Mouse (Mus musculus) forebrain, embryonic 13.5 days (tissue): Measurements from ENCODE around the gene Hdac4. TPM values are rescaled to one million over a fixed set of nuclear protein-coding genes. Genes with fewer than 3 reads are reported as not detected.

Experiments
- ATAC-seq: fragments of 200-750 bp; cut with Nextera tagmentation; 2 replicates; pipeline ENCODE4 v1.8.0; 2017
- H3K27ac ChIP-seq: fragments of 300-500 bp; sonication (generic); 2 replicates; pipeline ENCODE4 v1.5.1; 2015; ENCODE audit warnings: inconsistent platforms, mild to moderate bottlenecking, moderate library complexity
- H3K27me3 ChIP-seq: fragments of 300-500 bp; sonication (generic); 2 replicates; pipeline ENCODE4 v1.6.1; 2015; ENCODE audit warnings: mild to moderate bottlenecking, inconsistent platforms
- H3K36me3 ChIP-seq: fragments of 300-500 bp; sonication (generic); 2 replicates; pipeline ENCODE4 v1.6.1; 2015; ENCODE audit warnings: mild to moderate bottlenecking, inconsistent platforms; ENCODE audit not compliant: poor library complexity, severe bottlenecking
- H3K4me1 ChIP-seq: fragments of 300-500 bp; sonication (generic); 2 replicates; pipeline ENCODE4 v1.6.1; 2015; ENCODE audit warnings: inconsistent platforms
- H3K4me2 ChIP-seq: fragments of 300-500 bp; sonication (generic); 2 replicates; pipeline ENCODE4 v1.6.1; 2015; ENCODE audit warnings: inconsistent platforms, mild to moderate bottlenecking, moderate library complexity
- H3K4me3 ChIP-seq: fragments of 300-500 bp; sonication (generic); 2 replicates; pipeline ENCODE4 v1.5.1; 2015; ENCODE audit warnings: mild to moderate bottlenecking, inconsistent platforms
- H3K9ac ChIP-seq: fragments of 300-500 bp; sonication (generic); 2 replicates; pipeline ENCODE4 v1.6.1; 2015; ENCODE audit warnings: mild to moderate bottlenecking, inconsistent platforms
- H3K9me3 ChIP-seq: fragments of 300-500 bp; sonication (generic); replicated peaks from 2 replicates; pipeline ENCODE4 v1.6.1; 2016; ENCODE audit warnings: inconsistent platforms
- WGBS: fragments of 180-500 bp; shearing (Covaris S2); methylation state at CpG from one replicate; pipeline ENCODE4 v1.1.7; 2015; 5-methylcytosine and 5-hydroxymethylcytosine counted together
- polyA plus RNA-seq: library from polyadenylated mRNA; unstranded; fragments of >200 nt; fragmentation: Nextera tagmentation; extraction: Ambion mirVana; gene quantifications from 2 replicates; pipeline ENCODE4 v1.2.1, GENCODE M21; 2015

The Hdac4 gene
- polyA plus RNA-seq, 1 experiment from 2014 or later = 22.6 TPM

- no peak overlapping the region for H3K9ac ChIP-seq
- no peaks in the 10 kb centered on the region for H3K9me3 ChIP-seq
- H3K4me1 ChIP-seq = peaks cover 7% of the 10 kb centered on the region
- 96% methylated on average over 4 of the region's 4 CpGs for WGBS
- no peak overlapping the region for H3K4me2 ChIP-seq
- H3K27me3 ChIP-seq = no peaks in the 10 kb centered on the region
- H3K27ac ChIP-seq = no peak overlapping the region
- no peaks in the 10 kb centered on the region for H3K36me3 ChIP-seq
- ATAC-seq = no peak
- no peak overlapping the region for H3K4me3 ChIP-seq
Observed at GRCm38 (mm10) chr1:92048415-92049354, 146.8 kb downstream of the Hdac4 start.

DNA sequence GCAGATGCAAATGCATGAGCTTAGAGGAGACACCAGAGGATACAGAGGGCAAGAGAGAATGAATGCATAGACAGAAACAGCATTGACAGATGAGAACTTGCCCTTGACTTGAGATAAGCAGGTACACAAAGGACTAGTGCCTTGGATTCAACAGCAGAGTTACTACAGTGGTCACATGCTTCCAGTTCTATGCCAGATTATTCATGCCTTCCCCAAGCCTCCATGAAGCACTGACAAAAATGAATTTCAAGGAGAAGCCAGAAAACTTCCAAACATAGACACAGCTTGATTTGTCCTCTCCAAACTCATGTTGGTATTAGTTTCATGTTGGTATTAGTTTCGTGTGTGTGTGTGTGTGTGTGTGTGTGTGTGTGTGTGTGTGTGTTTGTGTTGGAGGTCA, 149.8 kb downstream of the Hdac4 start:
- Histone ChIP-seq H3K9ac (no peak overlapping the region), H3K27ac (no peak overlapping the region), H3K27me3 (no peaks in the 10 kb centered on the region), H3K4me3 (no peak overlapping the region), H3K36me3 (no peaks in the 10 kb centered on the region), H3K4me2 (no peak overlapping the region), H3K9me3 (no peaks in the 10 kb centered on the region), H3K4me1 (peaks cover 8% of the 10 kb centered on the region; the same call in 1 of the 2 replicates)
- 100% methylated on average over 1 of the region's 1 CpGs for WGBS
- no peak for ATAC-seq

- H3K4me3 ChIP-seq = no peak overlapping the region
- no peak for ATAC-seq
- 80% methylated on average over 3 of the region's 3 CpGs for WGBS
Observed at GRCm38 (mm10) chr1:92044868-92045267, 150.6 kb downstream of the Hdac4 start.

GRCm38 (mm10) chr1:92043989-92044388, 151.5 kb downstream of the Hdac4 start:
- Histone ChIP-seq H3K27ac (no peak overlapping the region), H3K4me3 (no peak overlapping the region)

More at GRCm38 (mm10) chr1:92044868-92045267, 150.6 kb downstream of the Hdac4 start:
- H3K27me3 ChIP-seq = no peaks in the 10 kb centered on the region
- no peak overlapping the region for H3K4me2 ChIP-seq
- H3K4me1 ChIP-seq = peaks cover 7% of the 10 kb centered on the region; the same call in 1 of the 2 replicates
- H3K27ac ChIP-seq = no peak overlapping the region
- H3K9ac ChIP-seq = no peak overlapping the region
- H3K9me3 ChIP-seq = no peaks in the 10 kb centered on the region
- H3K36me3 ChIP-seq = no peaks in the 10 kb centered on the region

DNA sequence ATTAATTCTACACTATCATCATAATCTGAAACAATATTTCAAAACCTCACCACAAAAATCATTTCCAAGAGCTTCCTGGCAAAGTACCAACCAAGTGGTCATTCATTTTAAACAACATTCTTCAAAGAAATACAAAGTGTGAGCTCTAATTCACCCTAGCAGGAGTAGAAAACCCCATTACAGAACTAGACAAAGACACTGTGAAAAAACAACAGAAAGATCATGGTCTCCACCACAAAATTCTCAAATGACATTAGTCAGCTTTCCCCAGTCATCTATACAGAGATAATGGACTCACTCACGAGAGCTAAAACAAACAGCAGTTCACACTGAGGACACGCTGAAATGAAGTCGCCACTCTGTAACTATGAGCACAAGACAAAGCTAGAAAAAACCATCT, 153.4 kb downstream of the Hdac4 start:
- Histone ChIP-seq H3K9ac (no peak overlapping the region), H3K4me3 (no peak overlapping the region), H3K27me3 (no peaks in the 10 kb centered on the region), H3K4me2 (no peak overlapping the region), H3K27ac (no peak overlapping the region), H3K9me3 (no peaks in the 10 kb centered on the region), H3K36me3 (no peaks in the 10 kb centered on the region), H3K4me1 (peaks cover 23% of the 10 kb centered on the region)
- WGBS = 39% methylated on average over 3 of the region's 3 CpGs
- ATAC-seq = no peak

More at GRCm38 (mm10) chr1:92043989-92044388, 151.5 kb downstream of the Hdac4 start:
- H3K9me3 ChIP-seq = no peaks in the 10 kb centered on the region
- no peaks in the 10 kb centered on the region for H3K36me3 ChIP-seq
- ATAC-seq = no peak; the same call in 1 of the 2 replicates
- H3K27me3 ChIP-seq = no peaks in the 10 kb centered on the region
- peaks cover 15% of the 10 kb centered on the region for H3K4me1 ChIP-seq
- no peak overlapping the region for H3K4me2 ChIP-seq
- H3K9ac ChIP-seq = no peak overlapping the region

DNA sequence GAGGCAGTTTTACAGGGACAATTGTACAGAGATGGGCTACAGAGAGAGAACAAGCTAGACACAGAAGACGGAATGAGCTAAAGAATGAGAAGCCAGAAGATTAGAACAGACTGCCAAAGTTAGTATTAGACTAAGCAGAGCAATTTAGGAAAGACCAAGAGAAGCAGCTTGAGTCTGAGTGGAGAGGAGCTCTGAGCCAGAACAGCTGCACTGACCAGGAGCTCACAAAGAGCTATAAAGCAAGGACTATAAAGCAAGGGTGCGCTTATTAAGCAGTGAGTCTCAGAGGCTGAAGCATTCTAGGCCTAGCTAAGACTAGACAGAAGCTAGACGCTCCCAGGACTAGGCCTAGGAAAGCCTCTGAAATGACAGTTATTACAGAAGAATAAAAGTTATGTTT, 154.2 kb downstream of the Hdac4 start:
- no peaks in the 10 kb centered on the region for H3K27me3 ChIP-seq
- no peak for ATAC-seq
- WGBS = 68% methylated on average over 3 of the region's 3 CpGs
- no peak overlapping the region for H3K4me3 ChIP-seq
- H3K4me1 ChIP-seq = peaks cover 26% of the 10 kb centered on the region
- no peaks in the 10 kb centered on the region for H3K36me3 ChIP-seq
- no peak overlapping the region for H3K27ac ChIP-seq
- H3K9ac ChIP-seq = no peak overlapping the region
- H3K9me3 ChIP-seq = no peaks in the 10 kb centered on the region
- no peak overlapping the region for H3K4me2 ChIP-seq

- 68% methylated on average over 1 of the region's 1 CpGs for WGBS
- Histone ChIP-seq H3K4me1 (peaks cover 36% of the 10 kb centered on the region), H3K27ac (peak overlapping the region; percentile 35; the same call in 1 of the 2 replicates), H3K9ac (no peak overlapping the region), H3K9me3 (no peaks in the 10 kb centered on the region; the same call in 1 of the 2 replicates), H3K4me2 (no peak overlapping the region), H3K36me3 (0 out of 2 replicates have a peak, but pooled peaks cover 5% of the 10 kb centered on the region), H3K4me3 (no peak overlapping the region), H3K27me3 (no peaks in the 10 kb centered on the region)
- peak; percentile 69; the same call in 1 of the 2 replicates for ATAC-seq
Observed at GRCm38 (mm10) chr1:92038714-92039113, 156.8 kb downstream of the Hdac4 start.

GRCm38 (mm10) chr1:92037039-92037438, 158.5 kb downstream of the Hdac4 start:
- Histone ChIP-seq H3K27me3 (no peaks in the 10 kb centered on the region), H3K27ac (no peak overlapping the region), H3K4me3 (no peak overlapping the region), H3K9ac (no peak overlapping the region), H3K36me3 (0 out of 2 replicates have a peak, but pooled peaks cover 5% of the 10 kb centered on the region), H3K4me2 (no peak overlapping the region), H3K4me1 (peaks cover 36% of the 10 kb centered on the region), H3K9me3 (no peaks in the 10 kb centered on the region; the same call in 1 of the 2 replicates)
- 95% methylated on average over 7 of the region's 7 CpGs for WGBS
- ATAC-seq = no peak

GRCm38 (mm10) chr1:92035770-92036169, 159.7 kb downstream of the Hdac4 start:
- 18% methylated on average over 6 of the region's 6 CpGs for WGBS

GRCm38 (mm10) chr1:92034247-92034646, 161.3 kb downstream of the Hdac4 start:
- 85% methylated on average over 3 of the region's 3 CpGs for WGBS
- Histone ChIP-seq H3K9me3 (no peaks in the 10 kb centered on the region; the same call in 1 of the 2 replicates), H3K36me3 (peaks cover 14% of the 10 kb centered on the region), H3K27me3 (no peaks in the 10 kb centered on the region), H3K4me3 (no peak overlapping the region), H3K9ac (no peak overlapping the region), H3K4me2 (no peak overlapping the region), H3K27ac (no peak overlapping the region), H3K4me1 (peaks cover 30% of the 10 kb centered on the region)
- no peak for ATAC-seq

More at GRCm38 (mm10) chr1:92035770-92036169, 159.7 kb downstream of the Hdac4 start:
- no peaks in the 10 kb centered on the region; the same call in 1 of the 2 replicates for H3K9me3 ChIP-seq
- H3K9ac ChIP-seq = no peak overlapping the region
- no peak for ATAC-seq
- no peak overlapping the region for H3K4me2 ChIP-seq
- peaks cover 31% of the 10 kb centered on the region for H3K4me1 ChIP-seq
- no peak overlapping the region for H3K27ac ChIP-seq
- no peaks in the 10 kb centered on the region for H3K27me3 ChIP-seq
- H3K4me3 ChIP-seq = no peak overlapping the region
- H3K36me3 ChIP-seq = 0 out of 2 replicates have a peak, but pooled peaks cover 5% of the 10 kb centered on the region

- Histone ChIP-seq H3K36me3 (peaks cover 21% of the 10 kb centered on the region), H3K4me1 (peaks cover 22% of the 10 kb centered on the region), H3K27ac (no peak overlapping the region), H3K9me3 (no peaks in the 10 kb centered on the region; the same call in 1 of the 2 replicates), H3K4me2 (no peak overlapping the region), H3K4me3 (no peak overlapping the region), H3K27me3 (no peaks in the 10 kb centered on the region), H3K9ac (no peak overlapping the region)
- peak; percentile 55; the same call in 1 of the 2 replicates for ATAC-seq
- 81% methylated on average over 7 of the region's 7 CpGs for WGBS
Observed at GRCm38 (mm10) chr1:92033463-92033862, 162.0 kb downstream of the Hdac4 start.

GRCm38 (mm10) chr1:92030541-92030940, 165.0 kb downstream of the Hdac4 start:
- H3K27ac ChIP-seq = no peak overlapping the region
- no peak for ATAC-seq
- no peak overlapping the region for H3K9ac ChIP-seq
- H3K4me2 ChIP-seq = no peak overlapping the region
- H3K9me3 ChIP-seq = peaks cover 4% of the 10 kb centered on the region; the same call in 1 of the 2 replicates
- H3K36me3 ChIP-seq = peaks cover 33% of the 10 kb centered on the region
- H3K27me3 ChIP-seq = no peaks in the 10 kb centered on the region
- 73% methylated on average over 6 of the region's 6 CpGs for whole genome bisulfite sequencing
- peaks cover 8% of the 10 kb centered on the region for H3K4me1 ChIP-seq
- no peak overlapping the region for H3K4me3 ChIP-seq
